Mouse (Mus musculus): ENCODE results near the gene Tead1. TPM values are rescaled to one million over a fixed set of nuclear protein-coding genes. Genes with fewer than 3 reads are reported as not detected.

Tead1 gene
- polyA plus RNA-seq, 1 experiment: 210 TPM

DNA sequence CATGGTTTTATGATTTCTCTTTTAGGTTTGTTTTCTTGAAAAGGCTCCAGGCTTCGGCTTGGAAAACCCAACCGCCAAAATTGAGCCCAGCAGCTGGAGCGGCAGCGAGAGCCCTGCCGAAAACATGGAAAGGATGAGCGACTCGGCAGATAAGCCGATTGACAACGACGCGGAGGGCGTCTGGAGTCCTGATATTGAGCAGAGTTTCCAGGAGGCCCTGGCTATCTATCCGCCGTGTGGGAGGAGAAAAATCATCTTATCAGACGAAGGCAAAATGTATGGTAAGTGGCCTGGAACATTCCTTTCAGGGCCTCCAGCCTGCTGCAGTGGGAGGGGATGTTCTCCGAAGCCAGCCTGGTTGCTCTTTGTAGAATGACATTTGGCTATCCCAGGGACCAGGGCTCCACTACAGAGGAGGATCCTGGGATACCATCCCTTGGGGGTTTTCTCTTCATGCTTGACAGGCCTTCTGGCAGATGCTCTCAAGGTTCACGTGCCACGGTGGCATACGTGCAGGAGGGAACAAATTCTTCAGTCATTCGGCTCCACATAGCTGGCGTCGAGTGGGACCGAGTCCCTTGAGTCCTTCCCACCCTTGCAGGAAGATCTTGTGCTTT lies 80.3 kb downstream of the Tead1 start:
- Histone ChIP-seq H3K27me3 (ENCODE audit: control insufficient read depth, insufficient read depth, low read length, poor library complexity, severe bottlenecking) (no peaks in the 10 kb centered on the region), H3K4me1 (ENCODE audit: control insufficient read depth, insufficient read depth, low read length) (peaks cover 6% of the 10 kb centered on the region), H3K4me3 (ENCODE audit: low read depth, low read length) (no peak overlapping the region), H3K27ac (ENCODE audit: insufficient read depth, low read length) (no peak overlapping the region), H3K36me3 (ENCODE audit: control insufficient read depth, insufficient read depth, low read length, poor library complexity, severe bottlenecking) (no peaks in the 10 kb centered on the region), H3K9me3 (replicated peaks; ENCODE audit: control insufficient read depth, insufficient read depth, low read length, poor library complexity, severe bottlenecking) (no peaks in the 10 kb centered on the region), H3K9ac (ENCODE audit: low read depth, poor library complexity, severe bottlenecking) (no peak overlapping the region)
- no peak for TF ChIP-seq CTCF (IDR thresholded peaks at IDR 0.05; ENCODE audit: low read depth, low read length)
- TF ChIP-seq POLR2A (IDR thresholded peaks at IDR 0.05; ENCODE audit: insufficient read depth, low read length): no peak
- TF ChIP-seq EP300 (IDR thresholded peaks at IDR 0.05; ENCODE audit: insufficient read depth, low read depth, low read length): no peak

DNA sequence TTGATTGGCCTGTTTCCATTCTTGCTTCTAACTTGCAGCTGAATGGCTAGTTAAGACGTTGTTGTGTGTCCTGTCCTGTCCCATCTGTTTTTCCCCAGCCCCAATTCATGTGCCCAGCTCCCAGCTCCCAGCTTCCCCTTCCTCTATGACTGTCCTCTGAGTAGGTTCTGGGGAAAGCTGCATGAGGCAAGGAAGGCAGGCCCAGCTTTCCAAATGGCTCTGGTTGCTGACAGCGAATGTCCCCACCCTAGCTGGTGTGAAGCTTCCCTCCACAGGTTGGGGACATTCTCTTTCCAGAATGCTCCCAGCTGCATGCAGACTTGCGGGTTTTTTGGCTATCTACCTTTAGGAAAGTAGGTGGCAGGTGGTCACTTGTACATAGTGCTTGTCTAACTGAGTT lies 81.2 kb downstream of the Tead1 start:
- Histone ChIP-seq H3K9ac (ENCODE audit: low read depth, poor library complexity, severe bottlenecking) (no peak overlapping the region), H3K27me3 (ENCODE audit: control insufficient read depth, insufficient read depth, low read length, poor library complexity, severe bottlenecking) (no peaks in the 10 kb centered on the region), H3K27ac (ENCODE audit: insufficient read depth, low read length) (no peak overlapping the region), H3K36me3 (ENCODE audit: control insufficient read depth, insufficient read depth, low read length, poor library complexity, severe bottlenecking) (no peaks in the 10 kb centered on the region), H3K4me1 (ENCODE audit: control insufficient read depth, insufficient read depth, low read length) (peaks cover 6% of the 10 kb centered on the region), H3K9me3 (replicated peaks; ENCODE audit: control insufficient read depth, insufficient read depth, low read length, poor library complexity, severe bottlenecking) (no peaks in the 10 kb centered on the region), H3K4me3 (ENCODE audit: low read depth, low read length) (no peak overlapping the region)
- TF ChIP-seq EP300 (IDR thresholded peaks at IDR 0.05; ENCODE audit: insufficient read depth, low read depth, low read length) (no peak), CTCF (IDR thresholded peaks at IDR 0.05; ENCODE audit: low read depth, low read length) (no peak), POLR2A (IDR thresholded peaks at IDR 0.05; ENCODE audit: insufficient read depth, low read length) (no peak)

- no peaks in the 10 kb centered on the region for H3K36me3 ChIP-seq (ENCODE audit: control insufficient read depth, insufficient read depth, low read length, poor library complexity, severe bottlenecking)
- TF ChIP-seq CTCF (IDR thresholded peaks at IDR 0.05; ENCODE audit: low read depth, low read length) (no peak), EP300 (IDR thresholded peaks at IDR 0.05; ENCODE audit: insufficient read depth, low read depth, low read length) (no peak), POLR2A (IDR thresholded peaks at IDR 0.05; ENCODE audit: insufficient read depth, low read length) (no peak)
- no peak overlapping the region for H3K9ac ChIP-seq (ENCODE audit: low read depth, poor library complexity, severe bottlenecking)
These were observed 81.7 kb downstream of the Tead1 start for GRCm38 (mm10) chr7:112760782-112761181.

GRCm38 (mm10) chr7:112762870-112763269 lies 83.8 kb downstream of the Tead1 start:
- no peak overlapping the region for H3K27ac ChIP-seq (ENCODE audit: insufficient read depth, low read length)

More at GRCm38 (mm10) chr7:112760782-112761181, 81.7 kb downstream of the Tead1 start:
- Histone ChIP-seq H3K9me3 (replicated peaks; ENCODE audit: control insufficient read depth, insufficient read depth, low read length, poor library complexity, severe bottlenecking) (no peaks in the 10 kb centered on the region), H3K27me3 (ENCODE audit: control insufficient read depth, insufficient read depth, low read length, poor library complexity, severe bottlenecking) (no peaks in the 10 kb centered on the region), H3K4me3 (ENCODE audit: low read depth, low read length) (no peak overlapping the region), H3K27ac (ENCODE audit: insufficient read depth, low read length) (no peak overlapping the region), H3K4me1 (ENCODE audit: control insufficient read depth, insufficient read depth, low read length) (peaks cover 6% of the 10 kb centered on the region)

DNA sequence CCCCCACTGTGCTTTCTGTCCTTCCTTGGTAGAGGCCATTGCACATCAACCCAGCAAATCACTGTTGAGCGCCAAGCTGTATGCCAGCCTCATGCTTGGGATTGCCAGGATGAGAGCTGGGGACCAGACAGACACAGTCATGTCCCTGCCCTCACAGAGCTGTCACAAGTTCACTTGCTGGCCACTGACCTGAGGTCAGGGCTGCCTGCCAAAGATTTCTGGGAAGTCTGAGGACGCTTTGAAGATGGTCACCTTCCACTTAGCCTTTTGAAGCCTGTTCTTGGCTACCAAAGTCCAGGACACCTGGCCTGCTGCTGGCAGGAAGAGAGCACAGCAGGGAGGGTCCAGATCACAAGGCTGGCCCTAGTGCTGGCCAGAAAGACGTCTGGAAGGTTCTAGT lies 84.4 kb downstream of the Tead1 start:
- no peaks in the 10 kb centered on the region for H3K36me3 ChIP-seq (ENCODE audit: control insufficient read depth, insufficient read depth, low read length, poor library complexity, severe bottlenecking)
- no peaks in the 10 kb centered on the region for H3K9me3 ChIP-seq (replicated peaks; ENCODE audit: control insufficient read depth, insufficient read depth, low read length, poor library complexity, severe bottlenecking)
- H3K9ac ChIP-seq (ENCODE audit: low read depth, poor library complexity, severe bottlenecking): no peak overlapping the region
- no peaks in the 10 kb centered on the region for H3K27me3 ChIP-seq (ENCODE audit: control insufficient read depth, insufficient read depth, low read length, poor library complexity, severe bottlenecking)
- TF ChIP-seq CTCF (IDR thresholded peaks at IDR 0.05; ENCODE audit: low read depth, low read length) (no peak), POLR2A (IDR thresholded peaks at IDR 0.05; ENCODE audit: insufficient read depth, low read length) (no peak), EP300 (IDR thresholded peaks at IDR 0.05; ENCODE audit: insufficient read depth, low read depth, low read length) (no peak)
- peaks cover 6% of the 10 kb centered on the region for H3K4me1 ChIP-seq (ENCODE audit: control insufficient read depth, insufficient read depth, low read length)
- H3K27ac ChIP-seq (ENCODE audit: insufficient read depth, low read length): no peak overlapping the region
- no peak overlapping the region for H3K4me3 ChIP-seq (ENCODE audit: low read depth, low read length)

More at GRCm38 (mm10) chr7:112762870-112763269, 83.8 kb downstream of the Tead1 start:
- H3K27me3 ChIP-seq (ENCODE audit: control insufficient read depth, insufficient read depth, low read length, poor library complexity, severe bottlenecking): no peaks in the 10 kb centered on the region
- no peak for TF ChIP-seq POLR2A (IDR thresholded peaks at IDR 0.05; ENCODE audit: insufficient read depth, low read length)
- TF ChIP-seq CTCF (IDR thresholded peaks at IDR 0.05; ENCODE audit: low read depth, low read length): no peak
- no peak for TF ChIP-seq EP300 (IDR thresholded peaks at IDR 0.05; ENCODE audit: insufficient read depth, low read depth, low read length)
- H3K36me3 ChIP-seq (ENCODE audit: control insufficient read depth, insufficient read depth, low read length, poor library complexity, severe bottlenecking): no peaks in the 10 kb centered on the region
- H3K4me3 ChIP-seq (ENCODE audit: low read depth, low read length): no peak overlapping the region
- no peaks in the 10 kb centered on the region for H3K9me3 ChIP-seq (replicated peaks; ENCODE audit: control insufficient read depth, insufficient read depth, low read length, poor library complexity, severe bottlenecking)
- peaks cover 6% of the 10 kb centered on the region for H3K4me1 ChIP-seq (ENCODE audit: control insufficient read depth, insufficient read depth, low read length)
- no peak overlapping the region for H3K9ac ChIP-seq (ENCODE audit: low read depth, poor library complexity, severe bottlenecking)

- peaks cover 8% of the 10 kb centered on the region for H3K4me1 ChIP-seq (ENCODE audit: control insufficient read depth, insufficient read depth, low read length)
- H3K27me3 ChIP-seq (ENCODE audit: control insufficient read depth, insufficient read depth, low read length, poor library complexity, severe bottlenecking): no peaks in the 10 kb centered on the region
- TF ChIP-seq CTCF (IDR thresholded peaks at IDR 0.05; ENCODE audit: low read depth, low read length): no peak
- no peak for TF ChIP-seq EP300 (IDR thresholded peaks at IDR 0.05; ENCODE audit: insufficient read depth, low read depth, low read length)
- no peak for TF ChIP-seq POLR2A (IDR thresholded peaks at IDR 0.05; ENCODE audit: insufficient read depth, low read length)
These were observed 85.8 kb downstream of the Tead1 start for GRCm38 (mm10) chr7:112764921-112765320.

More at GRCm38 (mm10) chr7:112764921-112765320, 85.8 kb downstream of the Tead1 start:
- H3K4me3 ChIP-seq (ENCODE audit: low read depth, low read length): no peak overlapping the region
- no peaks in the 10 kb centered on the region for H3K36me3 ChIP-seq (ENCODE audit: control insufficient read depth, insufficient read depth, low read length, poor library complexity, severe bottlenecking)
- H3K27ac ChIP-seq (ENCODE audit: insufficient read depth, low read length): no peak overlapping the region
- H3K9me3 ChIP-seq (replicated peaks; ENCODE audit: control insufficient read depth, insufficient read depth, low read length, poor library complexity, severe bottlenecking): no peaks in the 10 kb centered on the region
- H3K9ac ChIP-seq (ENCODE audit: low read depth, poor library complexity, severe bottlenecking): no peak overlapping the region
